ENCODE assay signal across 8 mouse cellular contexts in the genomic region with DNA sequence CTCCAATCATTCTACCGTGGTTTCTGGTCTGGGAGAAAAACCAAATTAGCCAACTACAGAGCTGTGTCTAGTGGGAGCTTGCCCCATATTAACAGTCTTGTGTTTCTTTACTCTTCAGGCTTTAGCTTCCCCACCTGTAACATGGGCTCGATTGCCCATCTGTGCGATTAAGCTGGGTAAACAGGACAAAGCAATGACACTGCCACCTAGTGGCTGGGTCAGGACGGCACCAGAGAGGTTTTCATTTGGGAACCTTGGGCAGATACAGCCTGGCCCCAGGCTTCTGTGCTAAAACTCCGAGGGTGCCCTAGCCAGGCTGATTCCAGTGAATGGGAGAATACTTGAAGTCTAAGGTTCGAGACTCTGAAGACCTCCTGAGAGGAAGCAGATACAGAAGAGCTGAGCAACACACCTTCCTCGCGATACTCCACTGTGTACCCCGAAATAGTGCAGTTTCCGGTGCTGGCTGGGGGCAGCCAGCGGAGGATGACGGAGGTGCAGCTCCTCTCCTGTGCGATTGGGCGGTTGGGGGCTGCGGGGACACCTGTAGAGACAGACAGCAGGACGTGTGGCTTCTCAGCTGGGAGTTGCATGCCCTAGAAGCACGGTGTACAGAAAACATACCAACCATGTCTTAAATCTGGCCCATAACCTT. TPM values are rescaled to one million over a fixed set of nuclear protein-coding genes. Genes with fewer than 3 reads are reported as not detected.
DNase-seq lines count a peak whose midpoint lies in the region; ATAC-seq and TF ChIP-seq lines count a peak whose summit lies in the region.

No protein-coding gene starts in this region.

- TF ChIP-seq CTCF in bone marrow macrophage, adult 2 months (IDR thresholded peaks at IDR 0.05; ENCODE audit: low read depth, low read length) = peak; percentile 73

- DNase-seq in layer of hippocampus, postnatal 10 days (ENCODE audit: low spot score in 2 of 2) = peak; percentile 48 to 53
- no peak for DNase-seq in layer of hippocampus, adult 9-10 months (ENCODE audit: low spot score)
- peak; percentile 74 for DNase-seq in ES-CJ7 (ENCODE audit: low read depth, low spot score)
- peak; percentile 77 for DNase-seq in kidney, postnatal 10 days
- peak; percentile 37 for DNase-seq in mesoderm, embryonic 11.5 days (ENCODE audit: low read depth, low spot score)
- DNase-seq in yolk sac, embryonic 10.5 days (ENCODE audit: low spot score) = peak; percentile 40

- no peak for TF ChIP-seq POLR2A in bone marrow macrophage, adult 2 months (IDR thresholded peaks at IDR 0.05; ENCODE audit: borderline replicate concordance, low read depth, low read length)

- peak; percentile 79 for ATAC-seq in erythroblast, adult 5-6 weeks (replicated peaks; ENCODE audit: low FRiP score, poor library complexity, severe bottlenecking)

- no peak overlapping the region for H3K4me3 ChIP-seq in bone marrow macrophage, adult 2 months (ENCODE audit: insufficient read depth, low read length)

- H3K4me1 ChIP-seq in bone marrow macrophage, adult 2 months (ENCODE audit: control insufficient read depth, insufficient read depth, low read length) = peaks cover 9% of the 10 kb centered on the region

- no peak overlapping the region for H3K27ac ChIP-seq in bone marrow macrophage, adult 2 months (ENCODE audit: insufficient read depth, low read depth, low read length)

RNA-seq across cellular contexts. Expression of a gene that starts 21.6 kb away (rescaled TPM):
- 10 to 100 TPM; 17.1 to 18.5 TPM for total RNA-seq in layer of hippocampus, postnatal 10 days (2021)
- polyA plus RNA-seq in bone marrow macrophage, adult 2 months (2012; ENCODE audit: insufficient read depth, insufficient read length, missing spikeins) = 9.2 and 11.6 TPM in 2 replicates
- 7.5 and 14.2 TPM in 2 replicates for total RNA-seq in erythroblast, adult 5-6 weeks (2015; ENCODE audit: low replicate concordance)
- 11.4 and 13.4 TPM in 2 replicates for total RNA-seq in erythroblast, adult 5-6 weeks (2017; ENCODE audit: low replicate concordance)
